Mouse (Mus musculus): ENCODE measurements around the gene Gm49486. TPM values are rescaled to one million over a fixed set of nuclear protein-coding genes. Genes with fewer than 3 reads are reported as not detected.

Gene Gm49486
- polyA plus RNA-seq, 1 experiment from 2014 or later = 0.49 TPM

DNA sequence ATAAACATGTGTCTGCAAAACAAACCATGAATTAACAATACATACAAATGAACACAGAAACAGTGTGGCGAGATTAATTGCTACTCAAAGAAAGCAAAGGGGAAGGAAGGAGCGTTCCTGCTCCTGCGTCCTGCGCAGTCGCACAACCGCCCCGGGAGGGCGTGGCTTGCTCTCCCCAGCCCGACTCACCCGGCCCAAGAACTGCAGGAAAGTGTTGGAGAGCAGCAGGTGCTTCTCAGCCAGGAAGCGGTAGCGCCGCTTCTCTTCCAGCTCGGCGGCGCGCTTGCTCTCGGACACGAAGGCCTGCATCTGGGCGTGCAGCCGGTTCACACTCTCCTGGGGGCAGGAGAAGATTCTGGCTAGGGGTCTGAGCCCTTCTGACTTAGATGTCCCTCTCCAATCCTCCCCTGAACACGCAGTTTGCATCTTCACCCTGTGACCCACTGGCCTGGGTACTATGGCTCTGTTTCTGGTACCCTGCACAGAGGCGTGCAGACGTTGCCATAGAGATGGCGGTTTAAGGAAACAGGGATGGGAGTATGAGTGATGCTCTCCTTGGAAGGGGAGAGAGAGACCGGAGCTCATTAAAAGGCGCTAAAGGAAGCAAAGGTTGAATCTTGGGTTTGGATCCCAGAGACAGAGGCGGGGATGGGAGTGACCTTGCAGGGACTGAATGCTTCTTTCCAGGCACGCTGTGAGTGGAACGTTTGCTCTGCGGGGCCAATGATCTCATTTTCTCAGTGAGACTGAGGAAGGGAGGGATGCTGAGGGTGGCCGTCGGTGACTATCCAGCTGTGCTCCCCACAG lies 41.3 kb downstream of the Gm49486 start:
- peak overlapping the region; percentile 39 for H3K4me3 ChIP-seq
- H3K9ac ChIP-seq = peak overlapping the region; percentile 63
- no peak overlapping the region for H3K27ac ChIP-seq (ENCODE audit: poor library complexity, severe bottlenecking)
- peak overlapping the region; percentile 80 for H3K4me2 ChIP-seq
- 3% methylated on average over 33 of the region's 33 CpGs for WGBS
- peak; percentile 68; the same call in 1 of the 2 replicates for ATAC-seq (ENCODE audit: insufficient number of reproducible peaks, low FRiP score)
- H3K27me3 ChIP-seq (replicated peaks) = peaks cover 25% of the 10 kb centered on the region
- no peaks in the 10 kb centered on the region for H3K36me3 ChIP-seq
- no peaks in the 10 kb centered on the region for H3K9me3 ChIP-seq (replicated peaks)
- peaks cover 9% of the 10 kb centered on the region for H3K4me1 ChIP-seq (replicated peaks)

DNA sequence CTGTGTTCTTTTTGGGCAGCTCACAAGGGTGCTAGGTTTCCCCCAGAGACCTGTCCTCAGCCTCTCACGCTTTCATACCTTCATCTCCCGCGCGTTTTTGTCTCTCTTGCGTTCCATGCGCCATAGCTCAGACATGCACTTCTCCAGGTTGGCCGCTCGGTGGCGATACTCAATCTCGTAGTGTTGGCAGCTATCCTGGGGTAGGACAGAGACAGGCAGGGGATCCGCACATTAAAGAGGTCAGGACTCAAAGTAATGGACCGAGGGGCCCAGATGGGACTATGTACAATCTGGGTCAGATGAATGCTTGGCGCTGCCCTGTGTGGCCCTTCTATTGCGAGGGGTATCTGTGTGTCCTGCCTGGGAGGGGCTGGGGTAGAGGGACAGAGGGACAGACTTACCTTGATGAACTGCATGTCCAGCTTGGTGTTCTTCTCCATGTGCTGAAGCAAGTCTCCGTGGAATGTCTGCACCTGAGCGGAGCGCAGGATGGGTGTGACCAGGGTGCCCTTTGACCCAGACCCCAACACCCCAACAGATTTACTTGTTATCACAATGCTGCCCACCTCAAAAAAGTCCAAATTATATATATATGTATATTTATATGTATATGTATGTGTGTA lies 42.0 kb downstream of the Gm49486 start:
- Histone ChIP-seq H3K4me2 (peak overlapping the region; percentile 80), H3K4me1 (replicated peaks) (peaks cover 9% of the 10 kb centered on the region), H3K4me3 (peak overlapping the region; percentile 39), H3K9ac (peak overlapping the region; percentile 63), H3K27ac (ENCODE audit: poor library complexity, severe bottlenecking) (no peak overlapping the region), H3K27me3 (replicated peaks) (peaks cover 21% of the 10 kb centered on the region), H3K9me3 (replicated peaks) (no peaks in the 10 kb centered on the region), H3K36me3 (no peaks in the 10 kb centered on the region)
- whole genome bisulfite sequencing = 15% methylated on average over 17 of the region's 17 CpGs
- no peak for ATAC-seq (ENCODE audit: insufficient number of reproducible peaks, low FRiP score)

DNA sequence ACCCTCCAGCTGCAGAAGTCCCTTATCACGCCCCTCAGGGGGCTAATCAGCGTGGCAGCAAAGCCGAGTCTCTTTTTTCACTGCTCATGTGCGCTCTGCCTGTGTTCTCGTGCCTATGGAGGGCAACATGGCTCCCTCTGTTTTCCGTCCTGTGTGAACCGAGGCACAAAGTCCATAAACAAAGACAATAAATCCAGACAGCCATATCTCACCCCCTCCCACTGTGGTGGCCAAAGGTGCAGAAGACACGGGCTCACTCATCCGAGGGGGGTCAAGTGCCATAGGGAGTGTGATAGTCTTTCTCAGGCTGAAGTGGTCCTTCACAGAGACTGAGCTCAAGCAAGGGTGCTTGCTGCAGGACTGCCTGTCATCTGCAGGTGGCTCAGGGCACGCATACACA lies 43.8 kb downstream of the Gm49486 start:
- no peak overlapping the region for H3K27ac ChIP-seq (ENCODE audit: poor library complexity, severe bottlenecking)
- H3K9ac ChIP-seq = no peak overlapping the region
- peaks cover 6% of the 10 kb centered on the region for H3K9me3 ChIP-seq (replicated peaks)
- ATAC-seq (ENCODE audit: insufficient number of reproducible peaks, low FRiP score) = no peak
- H3K4me1 ChIP-seq (replicated peaks) = peaks cover 9% of the 10 kb centered on the region
- no peaks in the 10 kb centered on the region for H3K36me3 ChIP-seq
- H3K27me3 ChIP-seq (replicated peaks) = peaks cover 5% of the 10 kb centered on the region
- H3K4me3 ChIP-seq = no peak overlapping the region
- no peak overlapping the region for H3K4me2 ChIP-seq
- WGBS = 47% methylated on average over 10 of the region's 10 CpGs

DNA sequence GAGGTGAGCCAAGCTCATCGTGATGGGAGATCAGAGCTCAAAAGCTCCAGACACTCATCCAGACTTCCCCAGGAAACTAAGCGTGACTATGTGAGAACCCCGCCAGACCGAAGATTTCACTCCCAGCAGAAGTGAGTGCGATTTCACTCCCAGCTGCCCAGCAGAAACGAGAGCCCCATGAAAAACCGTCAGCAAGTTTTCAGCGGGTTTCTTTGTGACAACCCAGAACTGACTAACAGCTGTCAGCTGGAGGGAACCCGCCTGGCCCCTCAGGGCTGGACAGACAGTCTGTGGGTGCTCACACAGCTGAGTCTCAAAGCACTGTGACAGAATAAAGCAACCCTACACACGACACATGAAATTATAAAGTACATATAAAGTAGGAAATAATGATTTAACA lies 48.5 kb downstream of the Gm49486 start:
- no peaks in the 10 kb centered on the region for H3K36me3 ChIP-seq
- H3K27ac ChIP-seq (ENCODE audit: poor library complexity, severe bottlenecking) = no peak overlapping the region
- peaks cover 12% of the 10 kb centered on the region for H3K9me3 ChIP-seq (replicated peaks)
- H3K4me1 ChIP-seq (replicated peaks) = peaks cover 9% of the 10 kb centered on the region; the same call in 1 of the 2 replicates
- no peaks in the 10 kb centered on the region for H3K27me3 ChIP-seq (replicated peaks)
- H3K9ac ChIP-seq = no peak overlapping the region
- H3K4me3 ChIP-seq = no peak overlapping the region
- no peak for ATAC-seq (ENCODE audit: insufficient number of reproducible peaks, low FRiP score)
- 60% methylated on average over 10 of the region's 10 CpGs for WGBS
- no peak overlapping the region for H3K4me2 ChIP-seq

DNA sequence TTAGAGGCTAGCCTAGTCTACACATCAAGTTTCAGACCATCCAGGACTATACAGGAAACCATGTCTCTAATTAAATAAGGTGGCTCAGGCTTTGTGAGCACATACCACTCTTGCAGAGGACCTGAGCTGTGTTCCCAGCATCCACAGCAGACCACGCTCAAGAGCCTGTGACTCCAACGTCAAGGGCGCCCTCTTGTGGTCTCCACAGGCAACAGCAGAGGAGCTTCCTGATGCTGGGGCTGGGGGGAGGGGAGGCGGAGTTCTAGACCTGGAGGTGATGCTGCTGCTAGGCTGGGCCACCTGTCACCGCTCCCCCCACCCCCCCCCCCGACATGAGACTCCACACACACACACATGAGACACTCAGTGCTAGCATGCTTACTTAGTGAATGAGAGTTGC lies 51.0 kb downstream of the Gm49486 start:
- H3K9me3 ChIP-seq (replicated peaks) = peaks cover 12% of the 10 kb centered on the region
- H3K4me1 ChIP-seq (replicated peaks) = peaks cover 9% of the 10 kb centered on the region; the same call in 1 of the 2 replicates
- no peak overlapping the region for H3K4me2 ChIP-seq
- no peak overlapping the region for H3K27ac ChIP-seq (ENCODE audit: poor library complexity, severe bottlenecking)
- WGBS = 24% methylated on average over 6 of the region's 6 CpGs
- H3K36me3 ChIP-seq = no peaks in the 10 kb centered on the region
- no peak overlapping the region for H3K9ac ChIP-seq
- no peak for ATAC-seq (ENCODE audit: insufficient number of reproducible peaks, low FRiP score)
- no peak overlapping the region for H3K4me3 ChIP-seq
- H3K27me3 ChIP-seq (replicated peaks) = 0 out of 2 replicates have a peak, but pooled peaks cover 5% of the 10 kb centered on the region

DNA sequence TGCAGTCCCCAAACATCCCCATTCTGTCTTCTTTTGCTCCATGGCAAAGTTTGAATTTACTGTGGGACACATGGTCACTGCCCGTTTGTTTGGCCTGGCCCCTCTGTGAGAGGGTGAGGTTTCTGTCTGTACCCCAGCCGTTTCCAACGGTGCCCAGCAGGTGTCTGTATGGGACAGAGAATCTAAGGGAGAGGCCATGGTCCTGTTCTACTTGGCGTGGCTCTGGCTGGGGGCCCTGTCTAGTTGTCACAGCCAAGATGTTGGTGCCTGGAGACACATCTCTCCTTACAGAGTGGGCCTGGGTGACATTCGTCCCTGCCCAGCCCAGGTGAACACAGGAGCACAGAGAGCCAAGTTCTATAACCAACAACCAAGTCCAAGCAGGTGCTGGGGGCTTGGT lies 51.7 kb downstream of the Gm49486 start:
- no peak overlapping the region for H3K4me2 ChIP-seq
- H3K4me1 ChIP-seq (replicated peaks) = peaks cover 9% of the 10 kb centered on the region; the same call in 1 of the 2 replicates
- peaks cover 12% of the 10 kb centered on the region for H3K9me3 ChIP-seq (replicated peaks)
- H3K9ac ChIP-seq = no peak overlapping the region
- WGBS = 53% methylated on average over 5 of the region's 5 CpGs
- 0 out of 2 replicates have a peak, but pooled peaks cover 5% of the 10 kb centered on the region for H3K27me3 ChIP-seq (replicated peaks)
- peaks cover under 1% of the 10 kb centered on the region; the same call in 1 of the 2 replicates for H3K36me3 ChIP-seq
- H3K4me3 ChIP-seq = no peak overlapping the region
- no peak overlapping the region for H3K27ac ChIP-seq (ENCODE audit: poor library complexity, severe bottlenecking)
- no peak for ATAC-seq (ENCODE audit: insufficient number of reproducible peaks, low FRiP score)

DNA sequence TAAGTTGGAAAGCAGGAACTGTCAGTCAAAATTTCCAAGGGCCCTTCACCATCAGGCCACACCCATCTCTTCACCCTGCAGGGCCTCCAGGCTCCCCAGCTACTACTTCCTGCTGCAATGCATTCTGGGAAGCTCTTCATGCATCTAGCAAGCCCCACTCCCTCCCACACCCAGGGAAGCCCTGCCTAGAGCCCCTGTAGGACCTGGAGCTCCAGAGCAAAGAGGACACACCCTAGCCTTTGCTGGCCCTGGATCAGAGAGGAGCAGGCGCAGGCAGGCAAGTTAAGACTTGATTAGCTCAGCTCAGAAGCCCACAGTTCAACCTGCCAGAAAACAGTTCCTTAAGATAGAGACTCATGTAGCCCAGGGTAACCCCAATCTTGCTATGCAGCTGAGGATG lies 52.2 kb downstream of the Gm49486 start:
- Histone ChIP-seq H3K4me2 (no peak overlapping the region), H3K4me1 (replicated peaks) (peaks cover 9% of the 10 kb centered on the region; the same call in 1 of the 2 replicates), H3K9me3 (replicated peaks) (peaks cover 12% of the 10 kb centered on the region), H3K27me3 (replicated peaks) (0 out of 2 replicates have a peak, but pooled peaks cover 5% of the 10 kb centered on the region), H3K4me3 (no peak overlapping the region), H3K27ac (ENCODE audit: poor library complexity, severe bottlenecking) (no peak overlapping the region), H3K9ac (no peak overlapping the region), H3K36me3 (peaks cover 6% of the 10 kb centered on the region; the same call in 1 of the 2 replicates)
- WGBS = 62% methylated on average over 1 of the region's 1 CpGs
- ATAC-seq (ENCODE audit: insufficient number of reproducible peaks, low FRiP score) = peak; percentile 70; the same call in 1 of the 2 replicates

DNA sequence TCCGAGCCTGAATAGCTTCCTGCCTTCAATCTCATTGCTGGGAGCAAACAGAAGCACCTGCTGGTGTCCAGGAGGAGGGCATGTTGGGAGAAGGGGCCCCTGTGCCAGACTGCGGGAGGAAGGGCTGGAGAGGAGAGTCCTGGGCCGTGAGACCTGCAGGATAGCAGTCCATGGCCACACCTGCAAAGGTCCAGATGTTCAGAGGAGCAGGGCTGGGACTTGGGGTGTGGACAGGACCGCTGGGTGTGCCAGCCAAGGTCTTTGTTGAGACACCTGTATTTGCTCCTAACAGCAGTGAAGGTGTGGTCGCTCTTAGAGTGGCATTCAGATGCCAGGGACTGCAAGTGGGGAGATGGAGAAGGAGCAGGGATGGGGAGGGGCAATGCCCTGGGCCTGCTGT lies 53.2 kb downstream of the Gm49486 start:
- peaks cover 13% of the 10 kb centered on the region; the same call in 1 of the 2 replicates for H3K36me3 ChIP-seq
- H3K27ac ChIP-seq (ENCODE audit: poor library complexity, severe bottlenecking) = no peak overlapping the region
- H3K9ac ChIP-seq = no peak overlapping the region
- no peak overlapping the region for H3K4me3 ChIP-seq
- no peak for ATAC-seq (ENCODE audit: insufficient number of reproducible peaks, low FRiP score)
- 70% methylated on average over 5 of the region's 5 CpGs for WGBS
- H3K9me3 ChIP-seq (replicated peaks) = 0 out of 2 replicates have a peak, but pooled peaks cover 6% of the 10 kb centered on the region
- peaks cover 9% of the 10 kb centered on the region; the same call in 1 of the 2 replicates for H3K4me1 ChIP-seq (replicated peaks)
- 0 out of 2 replicates have a peak, but pooled peaks cover 5% of the 10 kb centered on the region for H3K27me3 ChIP-seq (replicated peaks)
- no peak overlapping the region for H3K4me2 ChIP-seq

DNA sequence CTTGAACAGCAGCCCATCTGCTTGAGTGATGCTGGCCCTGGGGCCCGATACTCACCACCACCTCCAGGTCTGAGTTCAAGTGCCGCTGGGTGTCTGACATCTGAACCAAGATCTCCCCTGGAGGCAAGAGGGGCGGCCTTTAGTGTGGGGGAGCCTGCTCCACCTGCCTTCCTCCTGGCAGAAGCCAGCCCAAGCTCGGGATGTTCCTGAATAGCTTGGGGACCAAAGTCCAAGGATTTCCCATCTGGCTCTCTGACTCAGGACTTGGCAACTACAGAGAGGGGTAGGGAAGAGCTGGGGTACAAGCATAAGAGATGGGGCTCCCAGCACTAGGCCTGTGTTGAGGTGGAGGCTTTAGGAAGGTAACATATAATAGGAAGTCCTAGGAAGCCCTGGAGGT lies 54.2 kb downstream of the Gm49486 start:
- Histone ChIP-seq H3K36me3 (peaks cover 15% of the 10 kb centered on the region), H3K27me3 (replicated peaks) (0 out of 2 replicates have a peak, but pooled peaks cover 5% of the 10 kb centered on the region), H3K4me3 (no peak overlapping the region), H3K9ac (no peak overlapping the region), H3K4me1 (replicated peaks) (peaks cover 9% of the 10 kb centered on the region; the same call in 1 of the 2 replicates), H3K4me2 (no peak overlapping the region), H3K9me3 (replicated peaks) (0 out of 2 replicates have a peak, but pooled peaks cover 6% of the 10 kb centered on the region), H3K27ac (ENCODE audit: poor library complexity, severe bottlenecking) (no peak overlapping the region)
- ATAC-seq (ENCODE audit: insufficient number of reproducible peaks, low FRiP score) = no peak
- 82% methylated on average over 4 of the region's 4 CpGs for WGBS

DNA sequence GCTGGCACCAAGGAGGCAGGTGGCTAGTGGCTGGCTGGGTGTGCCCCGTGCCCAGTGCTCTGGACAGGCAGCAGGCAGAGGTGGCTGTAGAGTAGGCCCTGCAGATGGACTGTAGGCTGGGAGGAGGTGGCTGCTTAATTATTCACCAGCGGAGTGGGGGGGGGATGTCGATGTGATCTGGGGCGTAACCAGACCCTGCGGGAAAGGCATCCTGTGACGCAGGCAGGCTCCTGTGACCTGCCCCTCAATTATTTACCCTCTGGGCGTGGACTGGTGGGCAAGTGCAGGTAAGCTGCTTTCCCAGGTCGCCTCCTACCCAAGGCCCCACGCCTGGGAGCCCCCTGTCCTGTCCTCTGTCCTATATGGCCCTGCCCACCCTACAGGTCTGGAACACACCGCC lies 56.2 kb downstream of the Gm49486 start, which contains the start of gene Baiap2l2:
Baiap2l2 (minus strand) TSS at position 139 of the 400 bp plus-strand sequence.
- 78% methylated on average over 10 of the region's 10 CpGs for WGBS
- H3K27ac ChIP-seq (ENCODE audit: poor library complexity, severe bottlenecking) = no peak within 1 kb of the TSS
- H3K36me3 ChIP-seq = peaks cover 23% of the 10 kb centered on the region
- H3K4me2 ChIP-seq = no peak within 1 kb of the TSS
- no peak within 1 kb of the TSS for H3K4me3 ChIP-seq
- H3K9ac ChIP-seq = no peak within 1 kb of the TSS
- peaks cover 9% of the 10 kb centered on the region; the same call in 1 of the 2 replicates for H3K4me1 ChIP-seq (replicated peaks)
- H3K27me3 ChIP-seq (replicated peaks) = 0 out of 2 replicates have a peak, but pooled peaks cover 5% of the 10 kb centered on the region
- no peak for ATAC-seq (ENCODE audit: insufficient number of reproducible peaks, low FRiP score)
- no peaks in the 10 kb centered on the region for H3K9me3 ChIP-seq (replicated peaks)

DNA sequence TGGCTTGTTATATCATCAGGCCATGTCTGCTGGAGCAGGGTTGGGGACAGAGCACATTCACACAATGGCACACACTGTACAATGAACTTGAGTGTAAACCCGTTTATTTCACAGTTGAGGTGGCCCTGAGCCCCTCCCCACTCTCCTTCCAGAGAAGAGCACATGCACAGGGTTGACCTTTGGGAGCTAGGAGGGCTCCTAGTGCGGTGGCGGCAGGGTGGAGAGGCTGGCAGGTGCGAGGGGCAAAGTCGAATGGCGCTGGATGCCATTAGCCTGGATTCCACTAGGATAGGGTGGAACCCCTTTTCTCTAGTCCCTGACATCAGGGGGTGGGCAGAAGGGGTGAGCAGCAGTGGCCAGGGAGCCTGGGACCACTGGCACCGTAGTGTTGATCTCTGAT lies 57.0 kb downstream of the Gm49486 start:
- Histone ChIP-seq H3K27ac (ENCODE audit: poor library complexity, severe bottlenecking) (no peak overlapping the region), H3K9ac (no peak overlapping the region), H3K4me1 (replicated peaks) (peaks cover 4% of the 10 kb centered on the region; the same call in 1 of the 2 replicates), H3K4me2 (no peak overlapping the region), H3K36me3 (peaks cover 23% of the 10 kb centered on the region), H3K27me3 (replicated peaks) (0 out of 2 replicates have a peak, but pooled peaks cover 5% of the 10 kb centered on the region), H3K9me3 (replicated peaks) (no peaks in the 10 kb centered on the region), H3K4me3 (no peak overlapping the region)
- 87% methylated on average over 7 of the region's 7 CpGs for WGBS
- no peak for ATAC-seq (ENCODE audit: insufficient number of reproducible peaks, low FRiP score)
